Mouse (Mus musculus) embryonic facial prominence, embryonic 15.5 days (tissue): Measurements from ENCODE around the gene Vamp2. TPM values are rescaled to one million over a fixed set of nuclear protein-coding genes. Genes with fewer than 3 reads are reported as not detected.

Experiments used
- ATAC-seq: fragments of 200-750 bp; cut with Nextera tagmentation; 2 replicates; pipeline ENCODE4 v1.8.0; 2017; ENCODE audit warnings: low read depth, moderate TSS enrichment; ENCODE audit not compliant: insufficient number of reproducible peaks, low FRiP score, low TSS enrichment
- H3K27ac ChIP-seq: fragments of 300-500 bp; sonication (generic); replicated peaks from 2 replicates; pipeline ENCODE4 v1.5.1; 2015; ENCODE audit warnings: mild to moderate bottlenecking, inconsistent platforms
- H3K27me3 ChIP-seq: fragments of 300-500 bp; sonication (generic); 2 replicates; pipeline ENCODE4 v1.6.1; 2015; ENCODE audit warnings: inconsistent platforms
- H3K36me3 ChIP-seq: fragments of 300-500 bp; sonication (generic); 2 replicates; pipeline ENCODE4 v1.6.1; 2015; ENCODE audit warnings: mild to moderate bottlenecking, inconsistent platforms
- H3K4me1 ChIP-seq: fragments of 300-500 bp; sonication (generic); 2 replicates; pipeline ENCODE4 v1.6.1; 2015; ENCODE audit warnings: inconsistent platforms
- H3K4me2 ChIP-seq: fragments of 300-500 bp; sonication (generic); replicated peaks from 2 replicates; pipeline ENCODE4 v1.6.1; 2015; ENCODE audit warnings: mild to moderate bottlenecking, inconsistent platforms
- H3K4me3 ChIP-seq: fragments of 300-500 bp; sonication (generic); replicated peaks from 2 replicates; pipeline ENCODE4 v1.5.1; 2015; ENCODE audit warnings: mild to moderate bottlenecking, inconsistent platforms
- H3K9ac ChIP-seq: fragments of 300-500 bp; sonication (generic); 2 replicates; pipeline ENCODE4 v1.6.1; 2015; ENCODE audit warnings: inconsistent platforms
- H3K9me3 ChIP-seq: fragments of 300-500 bp; sonication (generic); replicated peaks from 2 replicates; pipeline ENCODE4 v1.6.1; 2016; ENCODE audit warnings: inconsistent platforms
- whole genome bisulfite sequencing: fragments of 180-500 bp; shearing (Covaris S2); methylation state at CpG from one replicate; pipeline ENCODE4 v1.1.7; 2015; 5-methylcytosine and 5-hydroxymethylcytosine counted together
- polyA plus RNA-seq: library from polyadenylated mRNA; unstranded; fragments of >200 nt; fragmentation: Nextera tagmentation; extraction: Ambion mirVana; gene quantifications from 2 replicates; pipeline ENCODE4 v1.2.1, GENCODE M21; 2015

The Vamp2 gene
- polyA plus RNA-seq, 1 experiment from 2014 or later, result 149 TPM

DNA sequence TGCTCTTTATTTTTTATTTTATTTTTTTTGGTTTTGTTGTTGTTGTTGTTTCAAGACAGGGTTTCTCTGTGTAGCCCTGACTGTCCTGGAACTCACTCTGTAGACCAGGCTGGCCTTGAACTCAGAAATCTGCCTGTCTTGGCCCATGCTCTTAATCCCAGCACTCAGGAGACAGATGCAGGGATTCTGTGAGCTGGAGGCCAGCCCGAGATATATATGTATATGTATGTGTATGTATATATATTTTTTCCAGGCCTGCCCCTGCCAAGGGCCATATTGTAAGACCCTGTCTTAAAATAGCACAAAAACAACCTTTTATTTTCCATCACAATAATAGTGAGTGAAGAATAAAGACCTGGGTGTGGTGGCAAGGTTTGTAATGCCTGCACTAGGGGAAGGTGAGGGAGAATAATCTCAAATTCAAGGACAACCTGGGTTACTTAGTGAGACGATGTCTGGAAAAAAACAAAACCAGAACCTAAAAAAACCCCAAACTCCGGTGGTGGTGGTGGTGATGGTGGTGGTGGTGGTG, 22.8 kb upstream of the Vamp2 start:
- 70% methylated on average over 3 of the region's 3 CpGs for WGBS
- H3K27ac ChIP-seq, result no peak overlapping the region
- no peaks in the 10 kb centered on the region for H3K9me3 ChIP-seq
- peaks cover 34% of the 10 kb centered on the region for H3K4me1 ChIP-seq
- H3K36me3 ChIP-seq, result no peaks in the 10 kb centered on the region
- no peak overlapping the region for H3K9ac ChIP-seq
- ATAC-seq, result no peak
- H3K27me3 ChIP-seq, result no peaks in the 10 kb centered on the region
- peak overlapping the region; percentile 85 for H3K4me2 ChIP-seq
- peak overlapping the region; percentile 44; the same call in 1 of the 2 replicates for H3K4me3 ChIP-seq

DNA sequence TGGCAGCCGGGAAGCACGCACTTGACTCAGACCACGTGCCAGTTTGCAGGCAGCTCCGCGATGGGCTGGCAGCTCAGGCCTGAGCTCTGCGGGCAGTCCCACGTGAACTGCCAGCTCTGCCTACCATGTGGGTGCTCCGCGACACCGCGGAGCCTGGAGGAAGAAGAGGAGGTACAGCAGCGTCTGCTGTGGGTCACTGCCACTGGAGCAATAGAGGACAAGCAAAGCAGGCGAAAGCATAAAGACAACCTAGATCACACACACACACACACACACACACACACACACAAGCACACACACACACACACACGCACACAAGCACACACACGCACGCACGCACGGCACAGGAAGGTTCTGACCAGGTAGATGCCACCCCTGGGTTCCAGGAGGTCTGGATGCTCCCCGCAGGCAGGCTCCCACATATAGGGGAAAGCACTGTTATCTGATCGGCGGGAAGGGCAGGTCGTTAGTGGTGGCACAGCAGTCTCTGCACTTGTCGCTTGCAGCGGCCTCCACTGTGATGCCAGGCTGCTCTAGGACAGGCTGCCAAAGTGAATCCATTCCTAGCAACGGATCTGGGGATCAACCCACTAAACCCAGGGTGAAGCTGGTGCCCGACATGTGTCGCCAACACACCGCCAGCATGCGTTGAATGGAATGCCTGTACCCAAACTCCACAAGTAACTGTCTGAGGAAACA, 22.0 kb upstream of the Vamp2 start:
- H3K9ac ChIP-seq, result peak overlapping the region; percentile 28
- no peaks in the 10 kb centered on the region for H3K27me3 ChIP-seq
- H3K36me3 ChIP-seq, result no peaks in the 10 kb centered on the region
- peak overlapping the region; percentile 39; the same call in 1 of the 2 replicates for H3K27ac ChIP-seq
- H3K9me3 ChIP-seq, result no peaks in the 10 kb centered on the region
- WGBS, result 1% methylated on average over 29 of the region's 29 CpGs
- ATAC-seq, result no peak
- H3K4me2 ChIP-seq, result peak overlapping the region; percentile 85
- H3K4me1 ChIP-seq, result peaks cover 30% of the 10 kb centered on the region
- peak overlapping the region; percentile 44 for H3K4me3 ChIP-seq

DNA sequence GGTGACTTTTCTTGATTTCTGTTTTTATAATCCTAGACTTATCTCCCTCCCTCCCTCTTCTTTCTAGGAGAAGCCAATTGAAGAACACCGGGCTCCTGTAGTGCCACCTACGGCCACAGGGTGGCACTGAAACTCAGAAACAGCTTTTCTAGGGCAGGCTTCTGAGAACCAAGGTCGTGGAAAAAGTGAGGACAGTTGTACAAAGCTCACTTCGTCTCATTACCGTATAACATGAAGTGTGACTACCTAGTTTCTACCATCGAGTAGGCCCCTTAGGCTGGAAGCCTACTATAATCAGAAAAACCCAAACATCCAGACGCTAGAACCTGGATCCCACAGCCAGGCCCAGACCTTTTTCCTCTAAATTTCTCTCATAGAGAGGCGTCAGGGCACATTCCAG, 21.3 kb upstream of the Vamp2 start:
- peak overlapping the region; percentile 28; the same call in 1 of the 2 replicates for H3K9ac ChIP-seq
- no peaks in the 10 kb centered on the region for H3K36me3 ChIP-seq
- peak overlapping the region; percentile 44 for H3K4me3 ChIP-seq
- no peaks in the 10 kb centered on the region for H3K9me3 ChIP-seq
- H3K4me1 ChIP-seq, result peaks cover 32% of the 10 kb centered on the region
- whole genome bisulfite sequencing, result 9% methylated on average over 8 of the region's 8 CpGs
- no peaks in the 10 kb centered on the region for H3K27me3 ChIP-seq
- H3K27ac ChIP-seq, result peak overlapping the region; percentile 61
- no peak for ATAC-seq
- H3K4me2 ChIP-seq, result peak overlapping the region; percentile 85

DNA sequence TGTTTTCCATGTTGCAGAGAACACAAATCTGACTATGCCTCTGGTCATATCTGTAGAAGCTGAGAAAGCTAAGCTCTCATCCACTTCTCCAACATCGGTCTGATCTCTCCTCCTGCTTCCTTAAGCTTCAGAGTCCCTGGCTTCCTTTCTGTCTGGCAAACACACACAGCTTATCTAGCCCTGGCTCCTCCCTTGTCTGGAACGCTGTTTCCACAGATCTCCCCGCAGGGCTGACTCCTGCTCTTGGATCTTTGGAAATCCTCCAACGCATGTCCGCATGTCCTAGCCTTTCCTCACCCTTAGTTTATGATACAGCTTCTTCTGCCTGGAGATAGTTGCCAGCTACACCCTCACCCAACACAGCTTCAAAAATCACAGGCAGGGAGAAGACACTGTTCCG, 20.7 kb upstream of the Vamp2 start:
- WGBS, result 45% methylated on average over 6 of the region's 6 CpGs
- H3K4me1 ChIP-seq, result peaks cover 38% of the 10 kb centered on the region
- H3K4me2 ChIP-seq, result no peak overlapping the region
- no peak overlapping the region for H3K9ac ChIP-seq
- H3K36me3 ChIP-seq, result no peaks in the 10 kb centered on the region
- no peaks in the 10 kb centered on the region for H3K9me3 ChIP-seq
- H3K4me3 ChIP-seq, result no peak overlapping the region
- peak overlapping the region; percentile 61; the same call in 1 of the 2 replicates for H3K27ac ChIP-seq
- H3K27me3 ChIP-seq, result no peaks in the 10 kb centered on the region
- no peak for ATAC-seq

DNA sequence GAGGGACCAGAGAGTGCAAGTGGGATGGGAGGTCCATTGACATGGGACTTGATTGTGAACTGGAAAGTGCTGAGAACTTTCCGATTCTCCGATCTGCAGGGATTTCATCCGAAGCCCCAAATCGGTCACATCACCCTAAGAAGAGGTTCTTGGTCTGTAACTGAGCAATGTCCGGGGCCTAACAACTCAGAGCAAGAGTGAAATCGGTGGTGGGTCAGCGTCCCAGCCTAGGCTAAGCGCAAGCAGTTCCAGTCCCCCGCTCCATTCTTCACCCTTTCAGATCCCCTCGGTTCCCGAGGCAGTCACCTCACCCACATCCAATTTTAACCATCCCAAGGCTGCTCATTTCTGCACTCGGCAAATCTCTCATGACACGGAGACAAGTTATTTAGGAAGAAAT, 18.2 kb upstream of the Vamp2 start:
- no peaks in the 10 kb centered on the region for H3K9me3 ChIP-seq
- H3K4me2 ChIP-seq, result peak overlapping the region; percentile 82
- no peak for ATAC-seq
- WGBS, result under 1% methylated on average over 13 of the region's 13 CpGs
- H3K4me1 ChIP-seq, result peaks cover 40% of the 10 kb centered on the region
- H3K27me3 ChIP-seq, result no peaks in the 10 kb centered on the region
- no peaks in the 10 kb centered on the region for H3K36me3 ChIP-seq
- H3K9ac ChIP-seq, result peak overlapping the region; percentile 48
- H3K4me3 ChIP-seq, result peak overlapping the region; percentile 65
- H3K27ac ChIP-seq, result peak overlapping the region; percentile 96

DNA sequence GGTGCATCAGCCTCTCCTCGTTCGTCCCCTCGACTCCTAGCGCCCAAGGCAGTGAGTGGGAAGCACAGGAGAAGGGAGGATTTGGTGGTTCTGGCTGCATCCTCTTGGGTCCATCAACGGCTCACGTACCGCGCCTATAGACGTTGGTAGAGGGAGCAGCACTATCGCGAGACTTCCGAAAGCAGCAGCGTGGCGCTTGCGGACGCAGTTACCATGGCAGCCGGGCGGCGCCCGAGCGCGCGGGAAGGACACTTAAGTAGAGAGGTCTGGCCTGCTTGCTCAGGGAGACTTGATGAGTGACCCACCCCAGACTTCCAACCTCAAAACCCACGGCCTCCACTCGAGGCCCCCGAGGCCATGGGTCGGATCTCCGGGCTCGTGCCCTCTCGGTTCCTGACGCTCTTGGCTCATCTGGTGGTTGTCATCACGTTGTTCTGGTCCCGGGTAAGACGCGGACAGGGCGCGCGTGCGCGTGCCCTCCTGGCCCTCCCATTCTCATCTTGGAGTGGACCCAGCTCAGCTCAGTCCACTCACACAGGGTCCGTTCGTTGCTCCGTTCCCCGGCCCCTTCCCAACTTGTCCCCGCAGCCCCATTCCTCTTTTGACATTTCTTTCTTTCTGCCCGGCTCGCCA, 17.6 kb upstream of the Vamp2 start, which contains the start of gene Tmem107:
Gene Tmem107 (plus strand): TSS at position 217 of the 633 bp plus-strand sequence.
- ATAC-seq, result peak; percentile 91
- Histone ChIP-seq H3K36me3 (no peaks in the 10 kb centered on the region), H3K27ac (peak within 1 kb of the TSS; percentile 96), H3K4me3 (peak within 1 kb of the TSS; percentile 65), H3K4me1 (peaks cover 40% of the 10 kb centered on the region), H3K4me2 (peak within 1 kb of the TSS; percentile 82), H3K9ac (peak within 1 kb of the TSS; percentile 48), H3K9me3 (no peaks in the 10 kb centered on the region), H3K27me3 (no peaks in the 10 kb centered on the region)
- under 1% methylated on average over 47 of the region's 47 CpGs for WGBS

DNA sequence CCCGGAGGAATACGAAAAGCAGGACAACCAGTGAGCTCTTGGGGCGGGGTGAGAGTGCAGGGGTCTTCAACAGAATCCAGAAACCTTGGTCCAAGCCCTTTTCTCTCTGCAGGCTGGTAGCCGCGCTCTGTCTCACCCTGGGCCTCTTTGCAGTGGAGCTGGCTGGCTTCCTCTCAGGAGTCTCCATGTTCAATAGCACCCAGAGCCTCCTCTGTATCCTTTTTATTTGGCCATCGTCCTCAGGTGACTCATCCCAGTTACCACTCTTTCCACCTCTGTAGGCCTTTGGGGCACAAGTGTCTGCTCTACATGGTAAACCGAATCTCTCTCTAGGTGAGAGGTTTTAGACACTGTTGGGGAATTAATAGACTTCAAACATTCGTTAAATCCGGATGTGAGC, 17.0 kb upstream of the Vamp2 start:
- WGBS, result 22% methylated on average over 9 of the region's 9 CpGs
- Histone ChIP-seq H3K27ac (peak overlapping the region; percentile 96), H3K4me3 (peak overlapping the region; percentile 65)

DNA sequence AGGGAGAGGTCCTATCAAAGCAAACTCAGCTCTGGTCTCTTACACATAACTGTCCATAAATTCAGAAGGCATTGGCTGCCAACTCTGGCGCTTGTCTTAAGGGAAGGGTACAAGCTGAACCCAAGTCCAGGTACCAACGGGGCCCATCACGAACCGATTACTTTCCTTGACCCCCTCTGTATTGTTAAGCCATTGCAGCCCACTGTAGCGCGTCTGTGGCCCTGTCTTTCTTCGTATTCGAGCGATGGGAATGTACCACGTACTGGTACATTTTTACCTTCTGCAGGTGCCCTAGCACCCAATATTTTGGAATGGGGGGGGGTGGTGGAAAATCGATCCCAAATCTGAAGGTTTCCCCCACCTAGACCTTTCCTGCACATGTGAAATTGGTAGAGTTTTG, 16.1 kb upstream of the Vamp2 start:
- Histone ChIP-seq H3K9me3 (no peaks in the 10 kb centered on the region), H3K9ac (0 out of 2 replicates have a peak overlapping the region, but pooled peaks have one; percentile 6), H3K27ac (peak overlapping the region; percentile 95), H3K4me2 (peak overlapping the region; percentile 47), H3K4me1 (peaks cover 33% of the 10 kb centered on the region), H3K27me3 (no peaks in the 10 kb centered on the region), H3K4me3 (peak overlapping the region; percentile 38), H3K36me3 (no peaks in the 10 kb centered on the region)
- 82% methylated on average over 11 of the region's 11 CpGs for WGBS
- no peak for ATAC-seq

More for the DNA sequence above, 17.0 kb upstream of the Vamp2 start:
- peaks cover 38% of the 10 kb centered on the region for H3K4me1 ChIP-seq
- H3K9ac ChIP-seq, result peak overlapping the region; percentile 47
- H3K9me3 ChIP-seq, result no peaks in the 10 kb centered on the region
- no peaks in the 10 kb centered on the region for H3K27me3 ChIP-seq
- peak overlapping the region; percentile 82 for H3K4me2 ChIP-seq
- no peak for ATAC-seq
- H3K36me3 ChIP-seq, result no peaks in the 10 kb centered on the region

DNA sequence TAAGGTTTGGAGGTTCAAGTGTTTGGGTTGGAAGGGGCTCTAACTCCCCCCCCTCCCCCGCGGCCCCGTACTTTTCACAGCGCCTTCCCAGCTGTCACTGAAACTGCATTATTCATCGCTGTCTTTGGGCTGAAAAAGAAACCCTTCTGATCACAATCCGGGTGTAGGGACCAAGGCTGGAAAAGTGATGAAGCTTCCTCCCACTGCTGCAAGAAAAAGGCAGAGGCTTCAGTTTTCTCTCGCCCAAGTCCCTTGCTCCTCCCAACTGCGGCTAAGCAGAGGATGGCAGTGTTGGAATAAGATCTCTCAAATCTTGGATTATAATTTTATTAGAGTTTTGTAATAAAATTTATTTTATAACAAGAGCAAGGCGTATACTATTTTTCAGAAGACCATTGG, 15.6 kb upstream of the Vamp2 start:
- H3K4me3 ChIP-seq, result peak overlapping the region; percentile 38
- peaks cover 33% of the 10 kb centered on the region for H3K4me1 ChIP-seq
- 6% methylated on average over 9 of the region's 9 CpGs for WGBS
- H3K4me2 ChIP-seq, result peak overlapping the region; percentile 47
- H3K9me3 ChIP-seq, result no peaks in the 10 kb centered on the region
- peak overlapping the region; percentile 95 for H3K27ac ChIP-seq
- H3K27me3 ChIP-seq, result no peaks in the 10 kb centered on the region
- no peak for ATAC-seq
- H3K36me3 ChIP-seq, result no peaks in the 10 kb centered on the region
- H3K9ac ChIP-seq, result 0 out of 2 replicates have a peak overlapping the region, but pooled peaks have one; percentile 6

DNA sequence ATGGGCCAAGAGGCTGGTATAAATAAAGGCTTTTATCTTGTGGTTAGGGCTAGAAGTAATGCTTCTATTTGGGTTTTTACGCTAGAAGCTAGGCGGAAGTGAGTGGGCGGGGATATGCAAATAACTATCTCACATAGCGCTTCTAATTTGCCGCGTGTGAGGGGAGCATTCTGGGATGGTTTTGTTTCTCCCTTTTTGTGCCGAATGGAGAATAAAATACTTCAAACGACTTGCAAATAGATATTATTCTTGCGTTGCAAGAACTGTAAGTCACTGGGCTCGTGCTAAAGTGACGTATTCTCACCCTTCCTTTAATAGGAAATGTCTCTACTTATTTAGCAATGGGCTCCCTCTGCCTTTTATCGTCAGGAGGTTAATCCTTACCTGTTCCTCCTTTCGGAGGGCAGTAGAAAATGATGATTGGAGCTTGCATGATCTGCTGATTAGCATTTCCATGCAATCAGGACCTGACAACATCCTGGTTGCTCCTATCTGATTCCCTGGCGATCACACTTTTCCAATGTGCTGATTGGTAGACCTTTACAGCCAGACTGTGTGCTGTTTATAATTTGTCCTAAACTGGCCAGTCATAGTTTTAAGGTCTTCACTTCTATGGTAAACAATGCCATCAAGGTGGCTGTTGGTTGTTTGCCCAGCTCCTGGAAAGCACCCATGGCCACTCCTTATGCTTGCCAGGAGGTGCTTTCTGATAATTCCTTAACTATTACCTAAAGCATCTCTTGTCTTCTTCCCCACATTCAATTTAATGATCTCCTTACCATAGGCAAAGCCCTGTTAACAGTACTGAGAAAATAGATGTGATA, 15.0 kb upstream of the Vamp2 start:
- Histone ChIP-seq H3K4me1 (peaks cover 33% of the 10 kb centered on the region), H3K36me3 (no peaks in the 10 kb centered on the region), H3K9me3 (no peaks in the 10 kb centered on the region), H3K4me3 (peak overlapping the region; percentile 38), H3K9ac (peak overlapping the region; percentile 37; the same call in 1 of the 2 replicates), H3K27me3 (no peaks in the 10 kb centered on the region), H3K4me2 (peak overlapping the region; percentile 47), H3K27ac (peak overlapping the region; percentile 95)
- under 1% methylated on average over 14 of the region's 14 CpGs for WGBS
- peak; percentile 51 for ATAC-seq
